Mouse (Mus musculus) testis, adult 2 months (tissue): ENCODE data around the gene Chst12.

Experiments
- CTCF ChIP-seq: fragments of 200-500 bp; IDR thresholded peaks from 2 replicates; pipeline ENCODE4 v1.5.1; 2012; ENCODE audit warnings: low read depth, mild to moderate bottlenecking, inconsistent platforms, low read length, moderate library complexity; ENCODE audit not compliant: control insufficient read depth, insufficient read depth, insufficient replicate concordance
- POLR2A ChIP-seq: fragments of 200-500 bp; IDR thresholded peaks from 2 replicates; pipeline ENCODE4 v1.6.1; 2012; ENCODE audit warnings: low read depth, mild to moderate bottlenecking, inconsistent platforms, low read length, moderate library complexity; ENCODE audit not compliant: control insufficient read depth

DNA sequence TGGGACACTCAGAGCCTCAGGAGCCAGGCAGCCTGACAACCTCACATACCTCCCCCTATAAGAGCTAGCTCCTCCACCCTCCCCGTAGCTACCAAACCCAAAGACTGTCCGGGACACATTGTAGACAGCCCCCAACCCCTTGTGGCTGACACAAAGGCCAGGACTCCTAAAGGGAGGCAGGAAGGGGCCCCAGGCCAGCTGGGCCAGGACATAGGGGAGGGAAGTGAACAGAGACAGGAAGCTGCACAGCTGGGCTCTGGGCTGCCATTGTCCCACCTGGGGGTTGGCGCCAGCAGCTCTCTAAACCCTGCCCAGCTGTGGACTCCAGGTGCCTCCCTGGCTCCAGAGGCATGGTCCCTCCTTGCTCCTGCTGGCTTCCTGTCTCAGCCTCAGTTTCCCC lies 51.5 kb downstream of the Chst12 start:
- TF ChIP-seq POLR2A (no peak), CTCF (no peak)
